Mouse (Mus musculus): ENCODE data around the gene Sinhcaf. TPM values are rescaled to one million over a fixed set of nuclear protein-coding genes. Genes with fewer than 3 reads are reported as not detected.
A peak's percentile ranks its signal among the peaks of the same experiment; 100 is the strongest.

The Sinhcaf gene
- total and polyA plus RNA-seq, 2 experiments = 0.46 to 2.7 TPM

DNA sequence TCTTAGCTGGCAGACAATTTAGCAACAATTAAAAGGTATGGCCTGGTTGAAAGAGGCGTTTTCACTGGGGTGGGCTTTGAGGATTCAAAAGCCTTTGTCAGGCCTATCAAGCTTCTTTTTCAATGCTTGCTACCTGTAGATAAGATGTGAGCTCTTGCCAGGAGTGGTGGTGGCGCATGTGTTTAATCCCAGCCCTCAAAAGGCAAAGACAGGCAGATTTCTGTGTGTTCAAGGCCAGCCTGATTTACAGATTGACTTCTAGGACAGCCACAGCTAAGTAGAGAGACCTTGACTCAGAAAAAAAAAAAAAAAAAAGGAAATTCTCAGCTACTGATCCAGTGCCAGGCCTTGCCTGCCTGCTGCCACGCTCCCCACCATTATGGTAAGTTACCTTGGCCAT lies 43.5 kb downstream of the Sinhcaf start:
- Histone ChIP-seq H3K27me3 (ENCODE audit: control insufficient read depth, insufficient read depth, low read length) (no peaks in the 10 kb centered on the region), H3K4me3 (ENCODE audit: insufficient read depth, low read depth, low read length) (no peak overlapping the region), H3K4me1 (ENCODE audit: control insufficient read depth, insufficient read depth, low read length) (no peaks in the 10 kb centered on the region), H3K9ac (ENCODE audit: low read depth, low read length) (no peak overlapping the region), H3K36me3 (ENCODE audit: control insufficient read depth, insufficient read depth, low read length) (no peaks in the 10 kb centered on the region), H3K79me2 (ENCODE audit: control insufficient read depth, insufficient read depth, low read length) (no peaks in the 10 kb centered on the region), H3K27ac (replicated peaks; ENCODE audit: insufficient read depth, low read depth, low read length) (no peak overlapping the region)
- DNase-seq (ENCODE audit: extremely low read depth, low read depth, low spot score) = no peak
- TF ChIP-seq CTCF (IDR thresholded peaks at IDR 0.05; ENCODE audit: low read depth, low read length) (no peak), POLR2A (IDR thresholded peaks at IDR 0.05; ENCODE audit: extremely low read depth, insufficient read depth, low read length) (no peak)
- WGBS = 96% methylated on average over 3 of the region's 3 CpGs

DNA sequence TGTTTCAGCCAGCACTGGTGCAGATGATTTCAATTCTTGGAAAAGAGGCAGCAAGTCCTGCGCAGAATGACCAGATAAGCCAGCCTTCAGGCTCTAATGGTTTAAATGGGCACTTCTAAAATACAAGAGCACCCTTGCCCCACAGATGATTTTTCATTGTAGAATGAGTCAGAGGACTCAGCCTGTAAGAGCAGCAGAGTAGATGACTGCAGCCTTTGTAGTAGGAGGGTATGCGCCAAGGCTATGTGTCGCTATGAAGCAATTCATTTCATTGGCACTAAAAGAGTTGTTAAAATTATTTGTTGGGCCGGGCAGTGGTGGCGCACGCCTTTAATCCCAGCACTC lies 49.8 kb downstream of the Sinhcaf start:
- H3K9ac ChIP-seq (ENCODE audit: low read depth, low read length) = peak overlapping the region; percentile 47; the same call in 1 of the 2 replicates
- TF ChIP-seq POLR2A (IDR thresholded peaks at IDR 0.05; ENCODE audit: extremely low read depth, insufficient read depth, low read length) (no peak), CTCF (IDR thresholded peaks at IDR 0.05; ENCODE audit: low read depth, low read length) (no peak)

DNA sequence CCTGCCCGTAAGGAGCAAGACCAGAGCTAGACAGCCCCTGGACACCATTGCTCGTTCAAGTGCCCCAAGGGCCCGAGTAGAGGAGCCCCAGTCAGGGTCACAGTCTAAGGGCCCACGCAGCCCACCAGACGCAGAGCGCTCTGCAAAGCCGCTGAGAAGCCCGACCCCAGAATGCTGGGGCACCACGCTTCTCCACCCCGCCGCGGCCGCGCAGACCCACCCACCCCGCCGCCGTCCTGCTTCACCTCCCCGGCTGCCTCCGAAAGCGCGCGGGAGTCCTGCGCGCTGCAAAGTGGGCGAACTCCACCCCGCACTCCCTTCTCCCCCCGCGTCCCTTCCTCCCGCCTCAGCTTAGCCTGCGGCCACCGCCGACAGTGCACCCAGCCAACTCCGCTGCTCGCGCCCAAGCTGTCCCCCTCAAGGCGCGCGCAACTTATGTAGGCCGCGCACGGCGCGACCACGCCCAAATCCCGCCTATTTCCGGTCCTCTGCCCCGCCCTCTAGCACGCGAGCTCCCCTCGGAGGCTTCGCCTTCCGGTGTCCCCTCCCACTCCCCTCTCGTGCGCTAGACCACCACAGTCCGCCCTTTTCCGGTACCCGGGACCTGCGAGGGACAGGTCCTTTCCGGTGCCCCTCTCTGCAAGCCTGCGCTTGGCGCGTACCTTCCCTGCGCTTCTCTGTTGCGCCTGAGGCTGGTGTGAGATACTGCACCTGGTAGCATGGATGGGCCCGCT lies 50.3 kb downstream of the Sinhcaf start, which contains the start of gene Caprin2:
Caprin2 (minus strand) TSS at position 465 of the 734 bp plus-strand sequence.
- no peak within 1 kb of the TSS for H3K27ac ChIP-seq (replicated peaks; ENCODE audit: insufficient read depth, low read depth, low read length)
- no peaks in the 10 kb centered on the region for H3K4me1 ChIP-seq (ENCODE audit: control insufficient read depth, insufficient read depth, low read length)
- H3K79me2 ChIP-seq (ENCODE audit: control insufficient read depth, insufficient read depth, low read length) = no peaks in the 10 kb centered on the region
- H3K27me3 ChIP-seq (ENCODE audit: control insufficient read depth, insufficient read depth, low read length) = no peaks in the 10 kb centered on the region
- H3K36me3 ChIP-seq (ENCODE audit: control insufficient read depth, insufficient read depth, low read length) = no peaks in the 10 kb centered on the region
- DNase-seq (ENCODE audit: extremely low read depth, low read depth, low spot score) = peak; percentile 60
- under 1% methylated on average over 64 of the region's 65 CpGs for WGBS
- TF ChIP-seq CTCF (IDR thresholded peaks at IDR 0.05; ENCODE audit: low read depth, low read length) (peak; percentile 40; the same call in 1 of the 2 replicates), POLR2A (IDR thresholded peaks at IDR 0.05; ENCODE audit: extremely low read depth, insufficient read depth, low read length) (peak; percentile 82)
- H3K9ac ChIP-seq (ENCODE audit: low read depth, low read length) = peak within 1 kb of the TSS; percentile 80
- peak within 1 kb of the TSS; percentile 80 for H3K4me3 ChIP-seq (ENCODE audit: insufficient read depth, low read depth, low read length)

More for the DNA sequence above, 49.8 kb downstream of the Sinhcaf start:
- 53% methylated on average over 6 of the region's 6 CpGs for WGBS
- H3K4me1 ChIP-seq (ENCODE audit: control insufficient read depth, insufficient read depth, low read length) = no peaks in the 10 kb centered on the region
- peak overlapping the region; percentile 80 for H3K4me3 ChIP-seq (ENCODE audit: insufficient read depth, low read depth, low read length)
- no peaks in the 10 kb centered on the region for H3K27me3 ChIP-seq (ENCODE audit: control insufficient read depth, insufficient read depth, low read length)
- no peak overlapping the region for H3K27ac ChIP-seq (replicated peaks; ENCODE audit: insufficient read depth, low read depth, low read length)
- no peaks in the 10 kb centered on the region for H3K79me2 ChIP-seq (ENCODE audit: control insufficient read depth, insufficient read depth, low read length)
- no peak for DNase-seq (ENCODE audit: extremely low read depth, low read depth, low spot score)
- no peaks in the 10 kb centered on the region for H3K36me3 ChIP-seq (ENCODE audit: control insufficient read depth, insufficient read depth, low read length)

DNA sequence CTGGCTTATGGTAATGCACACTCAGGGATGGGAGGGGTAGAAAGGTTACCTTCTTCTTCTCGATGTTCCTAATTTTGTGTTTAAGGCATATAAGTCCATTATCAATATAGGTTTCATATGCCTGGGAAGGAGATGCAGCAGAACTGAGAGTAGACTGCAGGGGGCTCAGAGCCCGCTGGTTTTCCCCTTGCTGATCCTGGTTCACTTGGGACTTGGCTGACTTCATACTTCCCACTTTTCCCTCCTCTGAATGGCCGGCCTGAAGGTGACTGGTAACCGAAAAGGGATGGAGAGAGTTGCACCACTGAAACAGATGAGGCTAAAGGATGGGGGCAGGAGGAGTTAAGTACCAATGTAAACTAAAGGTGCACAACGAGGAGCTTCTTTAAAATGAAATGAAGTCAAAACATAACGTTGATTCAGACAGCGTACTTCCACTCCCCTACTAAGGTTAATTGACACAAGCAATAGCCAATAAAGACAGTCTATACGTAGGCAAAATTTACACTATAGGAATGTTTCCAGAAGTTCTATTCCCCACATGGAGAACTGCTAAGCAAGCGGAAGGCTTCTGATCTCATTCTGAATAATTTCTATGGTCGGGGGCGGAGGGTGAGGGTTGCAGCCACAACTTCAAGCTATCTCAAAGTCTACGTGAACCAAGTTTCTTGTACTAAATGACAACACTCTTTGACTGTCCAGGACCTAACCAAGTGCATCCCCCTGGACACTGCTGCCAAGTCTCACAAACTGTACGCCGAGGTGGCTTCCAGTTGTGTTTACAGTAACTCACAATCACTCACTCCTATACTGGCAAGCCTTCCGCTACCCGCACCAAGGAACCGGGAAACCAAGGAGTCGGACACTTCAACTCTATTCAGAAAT lies 51.1 kb downstream of the Sinhcaf start:
- Histone ChIP-seq H3K9ac (ENCODE audit: low read depth, low read length) (peak overlapping the region; percentile 80), H3K27ac (replicated peaks; ENCODE audit: insufficient read depth, low read depth, low read length) (no peak overlapping the region), H3K79me2 (ENCODE audit: control insufficient read depth, insufficient read depth, low read length) (no peaks in the 10 kb centered on the region), H3K4me3 (ENCODE audit: insufficient read depth, low read depth, low read length) (peak overlapping the region; percentile 80), H3K36me3 (ENCODE audit: control insufficient read depth, insufficient read depth, low read length) (no peaks in the 10 kb centered on the region), H3K4me1 (ENCODE audit: control insufficient read depth, insufficient read depth, low read length) (no peaks in the 10 kb centered on the region), H3K27me3 (ENCODE audit: control insufficient read depth, insufficient read depth, low read length) (no peaks in the 10 kb centered on the region)
- WGBS = 28% methylated on average over 18 of the region's 18 CpGs
- DNase-seq (ENCODE audit: extremely low read depth, low read depth, low spot score) = no peak
- TF ChIP-seq CTCF (IDR thresholded peaks at IDR 0.05; ENCODE audit: low read depth, low read length) (no peak), POLR2A (IDR thresholded peaks at IDR 0.05; ENCODE audit: extremely low read depth, insufficient read depth, low read length) (no peak)

DNA sequence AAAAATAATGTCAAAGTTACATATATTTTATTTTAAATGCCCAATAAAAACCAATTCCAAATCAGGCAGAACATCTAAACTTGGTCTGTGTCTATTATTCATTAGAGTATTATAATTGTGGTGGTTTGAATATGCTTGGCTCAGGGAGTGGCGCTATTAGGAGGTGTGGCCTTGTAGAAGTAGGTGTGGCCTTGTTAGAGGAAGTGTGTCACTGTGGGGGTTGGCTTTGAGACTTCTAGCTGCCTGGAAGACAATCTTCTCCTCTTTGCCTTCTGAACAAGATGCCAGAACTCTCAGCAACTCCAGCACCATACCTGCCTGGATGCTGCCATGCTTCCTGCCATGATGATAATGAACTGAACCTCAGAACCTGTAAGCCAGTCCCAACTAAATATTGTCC lies 72.4 kb downstream of the Sinhcaf start:
- 95% methylated on average over 1 of the region's 1 CpGs for WGBS
- Histone ChIP-seq H3K4me3 (ENCODE audit: insufficient read depth, low read depth, low read length) (no peak overlapping the region), H3K9ac (ENCODE audit: low read depth, low read length) (no peak overlapping the region), H3K27me3 (ENCODE audit: control insufficient read depth, insufficient read depth, low read length) (no peaks in the 10 kb centered on the region), H3K79me2 (ENCODE audit: control insufficient read depth, insufficient read depth, low read length) (no peaks in the 10 kb centered on the region), H3K27ac (replicated peaks; ENCODE audit: insufficient read depth, low read depth, low read length) (no peak overlapping the region), H3K36me3 (ENCODE audit: control insufficient read depth, insufficient read depth, low read length) (no peaks in the 10 kb centered on the region), H3K4me1 (ENCODE audit: control insufficient read depth, insufficient read depth, low read length) (no peaks in the 10 kb centered on the region)
- no peak for DNase-seq (ENCODE audit: extremely low read depth, low read depth, low spot score)
- no peak for TF ChIP-seq POLR2A (IDR thresholded peaks at IDR 0.05; ENCODE audit: extremely low read depth, insufficient read depth, low read length)
- no peak for TF ChIP-seq CTCF (IDR thresholded peaks at IDR 0.05; ENCODE audit: low read depth, low read length)

Other genes starting within 250 kb of the Sinhcaf start
- 50.7 and 52.6 TPM in 2 replicates for gene Ipo8, start 115.0 kb downstream of the Sinhcaf start, total RNA-seq (2014; rRNA removed)
- gene Ipo8, start 115.0 kb downstream of the Sinhcaf start, polyA plus RNA-seq (2012; rRNA removed) = 12.2 and 12.7 TPM in 2 replicates
- gene Caprin2, start 50.2 kb downstream of the Sinhcaf start, total RNA-seq (2014; rRNA removed) = 3.0 and 4.1 TPM in 2 replicates
- gene Caprin2, start 50.2 kb downstream of the Sinhcaf start, polyA plus RNA-seq (2012; rRNA removed) = 1.4 and 3.6 TPM in 2 replicates
- 94.7 and 99.5 TPM in 2 replicates for gene Dennd5b, start 155.2 kb upstream of the Sinhcaf start, total RNA-seq (2014; rRNA removed)
- 14.8 and 19.4 TPM in 2 replicates for gene Dennd5b, start 155.2 kb upstream of the Sinhcaf start, polyA plus RNA-seq (2012; rRNA removed)
- not detected in 2 replicates for gene Gm10203, start 183.7 kb upstream of the Sinhcaf start, total RNA-seq (2014; rRNA removed)
- not detected in 2 replicates for gene Gm10203, start 183.7 kb upstream of the Sinhcaf start, polyA plus RNA-seq (2012; rRNA removed)
- 25.3 and 31.0 TPM in 2 replicates for gene Etfbkmt, start 193.4 kb upstream of the Sinhcaf start, total RNA-seq (2014; rRNA removed)
- 3.9 and 15.6 TPM in 2 replicates for gene Etfbkmt, start 193.4 kb upstream of the Sinhcaf start, polyA plus RNA-seq (2012; rRNA removed)
- 7.9 and 12.2 TPM in 2 replicates for gene Amn1, start 242.2 kb upstream of the Sinhcaf start, total RNA-seq (2014; rRNA removed)
- gene Amn1, start 242.2 kb upstream of the Sinhcaf start, polyA plus RNA-seq (2012; rRNA removed) = 4.2 and 4.3 TPM in 2 replicates